Mouse (Mus musculus): ENCODE data around the gene Gpam.

- TF ChIP-seq POLR2A (IDR thresholded peaks at IDR 0.05; ENCODE audit: insufficient read depth, low read length) = no peak
- TF ChIP-seq CTCF (IDR thresholded peaks at IDR 0.05; ENCODE audit: low read depth, low read length) = no peak
Measured at GRCm38 (mm10) chr19:55096666-55097065, 30.4 kb downstream of the Gpam start.
